ENCODE assay signal across 8 mouse cellular contexts in the genomic region with DNA sequence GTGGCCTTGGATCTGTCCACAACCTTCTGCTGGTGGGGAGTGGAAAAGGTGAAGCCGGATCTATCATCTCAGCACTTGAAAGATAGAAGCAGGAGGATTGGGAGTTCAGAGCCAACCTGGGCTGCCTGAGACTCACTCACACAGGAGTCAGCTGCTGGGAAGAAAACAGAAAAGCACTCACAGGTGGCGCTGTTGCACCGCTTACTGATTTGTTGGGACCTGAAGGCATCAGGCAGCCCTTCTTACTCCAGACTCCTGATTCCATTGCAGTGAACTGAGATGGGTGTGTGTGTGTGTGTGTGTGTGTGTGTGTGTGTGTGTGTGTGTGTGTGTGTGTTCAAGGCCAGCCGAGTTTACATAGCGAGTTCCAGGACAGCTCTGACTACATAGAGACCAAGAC. TPM values are rescaled to one million over a fixed set of nuclear protein-coding genes. Genes with fewer than 3 reads are reported as not detected.
DNase-seq lines count a peak whose midpoint lies in the region; ATAC-seq and TF ChIP-seq lines count a peak whose summit lies in the region.

No protein-coding gene starts in this region.

- no peak for TF ChIP-seq EP300 in heart, postnatal 0 days (IDR thresholded peaks at IDR 0.05; ENCODE audit: low read depth)

- peak; percentile 77 for TF ChIP-seq CTCF in heart, postnatal 0 days (IDR thresholded peaks at IDR 0.05; ENCODE audit: low read depth)

- peaks cover 76% of the 10 kb centered on the region for H3K36me3 ChIP-seq in forebrain, embryonic 14.5 days (ENCODE audit: control insufficient read depth, insufficient read depth, low read length)
- peaks cover 90% of the 10 kb centered on the region for H3K36me3 ChIP-seq in forebrain, embryonic 10.5 days (replicated peaks)
- H3K36me3 ChIP-seq in heart, postnatal 0 days (replicated peaks; ENCODE audit: control insufficient read depth, insufficient read depth, low read length): peaks cover 77% of the 10 kb centered on the region
- H3K36me3 ChIP-seq in neural tube, embryonic 11.5 days (ENCODE audit: control insufficient read depth, insufficient read depth, low read length): peaks cover 28% of the 10 kb centered on the region

- no peaks in the 10 kb centered on the region for H3K9me3 ChIP-seq in forebrain, embryonic 14.5 days (replicated peaks; ENCODE audit: control insufficient read depth, low read length)
- no peaks in the 10 kb centered on the region for H3K9me3 ChIP-seq in forebrain, embryonic 10.5 days
- no peaks in the 10 kb centered on the region for H3K9me3 ChIP-seq in heart, postnatal 0 days (replicated peaks; ENCODE audit: control insufficient read depth, low read length)
- no peaks in the 10 kb centered on the region for H3K9me3 ChIP-seq in neural tube, embryonic 11.5 days (ENCODE audit: control insufficient read depth, low read length)

- no peak overlapping the region for H3K4me3 ChIP-seq in forebrain, embryonic 14.5 days (ENCODE audit: low read depth, low read length)
- no peak overlapping the region for H3K4me3 ChIP-seq in forebrain, embryonic 10.5 days
- H3K4me3 ChIP-seq in heart, postnatal 0 days (ENCODE audit: low read depth, low read length): no peak overlapping the region
- no peak overlapping the region for H3K4me3 ChIP-seq in neural tube, embryonic 11.5 days (ENCODE audit: low read depth, low read length)

- no peaks in the 10 kb centered on the region for H3K4me1 ChIP-seq in forebrain, embryonic 14.5 days (ENCODE audit: control insufficient read depth, insufficient read depth, low read length)
- H3K4me1 ChIP-seq in forebrain, embryonic 10.5 days: no peaks in the 10 kb centered on the region
- no peaks in the 10 kb centered on the region for H3K4me1 ChIP-seq in heart, postnatal 0 days (ENCODE audit: control insufficient read depth, insufficient read depth)
- no peaks in the 10 kb centered on the region for H3K4me1 ChIP-seq in neural tube, embryonic 11.5 days (ENCODE audit: control insufficient read depth, insufficient read depth, low read length)

- no peak for ATAC-seq in forebrain, embryonic 14.5 days
- ATAC-seq in heart, postnatal 0 days (ENCODE audit: insufficient read depth, low read depth): peak; percentile 57; the same call in 1 of the 2 replicates
- no peak for ATAC-seq in neural tube, embryonic 11.5 days (ENCODE audit: insufficient read depth, low FRiP score, low TSS enrichment)

- H3K27me3 ChIP-seq in forebrain, embryonic 14.5 days (replicated peaks; ENCODE audit: control insufficient read depth, insufficient read depth, low read length): no peaks in the 10 kb centered on the region
- H3K27me3 ChIP-seq in forebrain, embryonic 10.5 days (ENCODE audit: poor library complexity, severe bottlenecking): no peaks in the 10 kb centered on the region
- H3K27me3 ChIP-seq in heart, postnatal 0 days (ENCODE audit: control insufficient read depth, insufficient read depth, low read length): no peaks in the 10 kb centered on the region
- H3K27me3 ChIP-seq in neural tube, embryonic 11.5 days (ENCODE audit: control insufficient read depth, insufficient read depth, low read length): no peaks in the 10 kb centered on the region

- no peak overlapping the region for H3K27ac ChIP-seq in forebrain, embryonic 14.5 days (ENCODE audit: low read depth, low read length)
- H3K27ac ChIP-seq in forebrain, embryonic 10.5 days: no peak overlapping the region
- H3K27ac ChIP-seq in heart, postnatal 0 days (ENCODE audit: low read depth): no peak overlapping the region
- no peak overlapping the region for H3K27ac ChIP-seq in neural tube, embryonic 11.5 days (ENCODE audit: low read depth, low read length)

- H3K9ac ChIP-seq in forebrain, embryonic 14.5 days (ENCODE audit: low read length): no peak overlapping the region
- no peak overlapping the region for H3K9ac ChIP-seq in heart, postnatal 0 days (replicated peaks; ENCODE audit: low read depth, low read length)
- no peak overlapping the region for H3K9ac ChIP-seq in neural tube, embryonic 11.5 days (ENCODE audit: low read length)

- peak; percentile 33 for DNase-seq in forebrain, embryonic 14.5 days (ENCODE audit: low spot score)
- DNase-seq in forebrain, embryonic 10.5 days (ENCODE audit: extremely low spot score, low spot score): no peak
- peak; percentile 77 for DNase-seq in NIH3T3 (ENCODE audit: low read depth)
- DNase-seq in embryo, embryonic 10 days (ENCODE audit: low spot score): peak; percentile 71
- DNase-seq in heart, postnatal 0 days (ENCODE audit: low spot score): peak; percentile 54
- peak; percentile 39 to 61 for DNase-seq in left cerebral cortex, adult 8-10 months (ENCODE audit: low spot score in 2 of 2)
- peak; percentile 51 for DNase-seq in neural tube, embryonic 11.5 days (ENCODE audit: low spot score)
- DNase-seq in testis, postnatal 10 days (ENCODE audit: low spot score): peak; percentile 90

- H3K4me2 ChIP-seq in forebrain, embryonic 14.5 days (ENCODE audit: low read length): no peak overlapping the region
- no peak overlapping the region for H3K4me2 ChIP-seq in heart, postnatal 0 days (ENCODE audit: low read depth, low read length)
- no peak overlapping the region for H3K4me2 ChIP-seq in neural tube, embryonic 11.5 days (ENCODE audit: low read depth)

- 91% methylated on average over 5 of the region's 5 CpGs for whole genome bisulfite sequencing in forebrain, embryonic 14.5 days
- 84% methylated on average over 5 of the region's 5 CpGs for WGBS in forebrain, embryonic 10.5 days
- WGBS in heart, postnatal 0 days: 66% methylated on average over 5 of the region's 5 CpGs
- WGBS in neural tube, embryonic 11.5 days: 91% methylated on average over 5 of the region's 5 CpGs

RNA-seq across cellular contexts. Expression of a gene that starts 8.6 kb away (rescaled TPM):
- 79.1 and 89.1 TPM in 2 replicates for polyA plus RNA-seq in forebrain, embryonic 14.5 days (2014; fragmentation: Nextera tagmentation; extraction: Ambion mirVana)
- polyA plus RNA-seq in forebrain, embryonic 10.5 days (2016; fragmentation: Nextera tagmentation; extraction: Ambion mirVana): 221 and 222 TPM in 2 replicates
- 26.1 and 56.1 TPM in 2 replicates for total RNA-seq in heart, postnatal 0 days (2014; rRNA removed; ENCODE audit: low replicate concordance)
- polyA plus RNA-seq in heart, postnatal 0 days (2015; fragmentation: Nextera tagmentation; extraction: Ambion mirVana): 32.0 and 35.0 TPM in 2 replicates
- 10 to 100 TPM; 14.5 to 18.1 (median 15.5) TPM for total RNA-seq in left cerebral cortex, adult 8-10 months (2022)
- 123 and 132 TPM in 2 replicates for polyA plus RNA-seq in neural tube, embryonic 11.5 days (2014; fragmentation: Nextera tagmentation; extraction: Ambion mirVana)

RNA-seq across cellular contexts. Expression of a gene that starts 19.4 kb away (rescaled TPM):
- polyA plus RNA-seq in forebrain, embryonic 14.5 days (2014; fragmentation: Nextera tagmentation; extraction: Ambion mirVana): 0.42 and 0.45 TPM in 2 replicates
- polyA plus RNA-seq in forebrain, embryonic 10.5 days (2016; fragmentation: Nextera tagmentation; extraction: Ambion mirVana): 0.89 and 0.93 TPM in 2 replicates
- 0.73 and 1.2 TPM in 2 replicates for total RNA-seq in heart, postnatal 0 days (2014; rRNA removed; ENCODE audit: low replicate concordance)
- 0.78 and 1.1 TPM in 2 replicates for polyA plus RNA-seq in heart, postnatal 0 days (2015; fragmentation: Nextera tagmentation; extraction: Ambion mirVana)
- 1 to 10 TPM in 2 of 4 experiments, under 1 TPM in 2; 0.70 to 2.3 (median 1.5) TPM for total RNA-seq in left cerebral cortex, adult 8-10 months (2022)
- 1.1 and 1.3 TPM in 2 replicates for polyA plus RNA-seq in neural tube, embryonic 11.5 days (2014; fragmentation: Nextera tagmentation; extraction: Ambion mirVana)

RNA-seq across cellular contexts. Expression of a gene that starts 19.7 kb away (rescaled TPM):
- polyA plus RNA-seq in forebrain, embryonic 14.5 days (2014; fragmentation: Nextera tagmentation; extraction: Ambion mirVana): 1.3 and 1.5 TPM in 2 replicates
- polyA plus RNA-seq in forebrain, embryonic 10.5 days (2016; fragmentation: Nextera tagmentation; extraction: Ambion mirVana): 4.7 and 4.9 TPM in 2 replicates
- total RNA-seq in heart, postnatal 0 days (2014; rRNA removed; ENCODE audit: low replicate concordance): 0.11 and 2.6 TPM in 2 replicates
- 1.7 TPM in 2 replicates for polyA plus RNA-seq in heart, postnatal 0 days (2015; fragmentation: Nextera tagmentation; extraction: Ambion mirVana)
- 1 to 10 TPM; 4.6 to 6.9 (median 6.2) TPM for total RNA-seq in left cerebral cortex, adult 8-10 months (2022)
- 1.8 and 2.0 TPM in 2 replicates for polyA plus RNA-seq in neural tube, embryonic 11.5 days (2014; fragmentation: Nextera tagmentation; extraction: Ambion mirVana)

RNA-seq across cellular contexts. Expression of a gene that starts 44.4 kb away (rescaled TPM):
- polyA plus RNA-seq in forebrain, embryonic 14.5 days (2014; fragmentation: Nextera tagmentation; extraction: Ambion mirVana): 3.2 and 6.0 TPM in 2 replicates
- 4.4 and 5.0 TPM in 2 replicates for polyA plus RNA-seq in forebrain, embryonic 10.5 days (2016; fragmentation: Nextera tagmentation; extraction: Ambion mirVana)
- total RNA-seq in heart, postnatal 0 days (2014; rRNA removed; ENCODE audit: low replicate concordance): 0.53 and 0.54 TPM in 2 replicates
- polyA plus RNA-seq in heart, postnatal 0 days (2015; fragmentation: Nextera tagmentation; extraction: Ambion mirVana): 2.1 and 3.0 TPM in 2 replicates
- total RNA-seq in left cerebral cortex, adult 8-10 months (2022): 1 to 10 TPM; 3.4 to 6.6 (median 4.9) TPM
- 4.2 and 4.6 TPM in 2 replicates for polyA plus RNA-seq in neural tube, embryonic 11.5 days (2014; fragmentation: Nextera tagmentation; extraction: Ambion mirVana)
